Mouse (Mus musculus): Measurements from ENCODE around the gene Pml.

The Pml gene

GRCm38 (mm10) chr9:58249592-58250192, at the start of gene Pml:
Gene Pml, minus strand, starts transcription at chr9:58249786.
- peak; percentile 71 for DNase-seq (ENCODE audit: extremely low read depth, insufficient read length, low spot score)

GRCm38 (mm10) chr9:58297961-58298477, 48.4 kb upstream of the Pml start:
- no peak for DNase-seq (ENCODE audit: extremely low read depth, insufficient read length, low spot score)

GRCm38 (mm10) chr9:58297065-58297464, 47.5 kb upstream of the Pml start:
- DNase-seq (ENCODE audit: extremely low read depth, insufficient read length, low spot score): no peak

GRCm38 (mm10) chr9:58295766-58296361, 46.3 kb upstream of the Pml start:
- no peak for DNase-seq (ENCODE audit: extremely low read depth, insufficient read length, low spot score)

- DNase-seq (ENCODE audit: extremely low read depth, insufficient read length, low spot score): no peak
Observed at GRCm38 (mm10) chr9:58295345-58295744, 45.8 kb upstream of the Pml start.

GRCm38 (mm10) chr9:58294527-58294926, 44.9 kb upstream of the Pml start:
- no peak for DNase-seq (ENCODE audit: extremely low read depth, insufficient read length, low spot score)

- no peak for DNase-seq (ENCODE audit: extremely low read depth, insufficient read length, low spot score)
Observed at GRCm38 (mm10) chr9:58289901-58290300, 40.3 kb upstream of the Pml start.

GRCm38 (mm10) chr9:58289090-58289489, 39.5 kb upstream of the Pml start:
- DNase-seq (ENCODE audit: extremely low read depth, insufficient read length, low spot score): no peak

- DNase-seq (ENCODE audit: extremely low read depth, insufficient read length, low spot score): no peak
Observed at GRCm38 (mm10) chr9:58283431-58283830, 33.8 kb upstream of the Pml start.

GRCm38 (mm10) chr9:58281597-58281996, 32.0 kb upstream of the Pml start:
- DNase-seq (ENCODE audit: extremely low read depth, insufficient read length, low spot score): no peak

- peak; percentile 71 for DNase-seq (ENCODE audit: extremely low read depth, insufficient read length, low spot score)
Observed at GRCm38 (mm10) chr9:58280259-58281109, 30.9 kb upstream of the Pml start.

GRCm38 (mm10) chr9:58279780-58280179, 30.2 kb upstream of the Pml start:
- DNase-seq (ENCODE audit: extremely low read depth, insufficient read length, low spot score): no peak

- no peak for DNase-seq (ENCODE audit: extremely low read depth, insufficient read length, low spot score)
Observed at GRCm38 (mm10) chr9:58278821-58279723, 29.5 kb upstream of the Pml start.

- no peak for DNase-seq (ENCODE audit: extremely low read depth, insufficient read length, low spot score)
Observed at GRCm38 (mm10) chr9:58278313-58278712, 28.7 kb upstream of the Pml start.

- DNase-seq (ENCODE audit: extremely low read depth, insufficient read length, low spot score): no peak
Observed at GRCm38 (mm10) chr9:58276346-58276745, 26.8 kb upstream of the Pml start.

- DNase-seq (ENCODE audit: extremely low read depth, insufficient read length, low spot score): peak; percentile 75
Observed at GRCm38 (mm10) chr9:58275797-58276196, 26.2 kb upstream of the Pml start.

- peak; percentile 85 for DNase-seq (ENCODE audit: extremely low read depth, insufficient read length, low spot score)
Observed at GRCm38 (mm10) chr9:58275115-58275774, 25.7 kb upstream of the Pml start.

GRCm38 (mm10) chr9:58274626-58275025, 25.0 kb upstream of the Pml start:
- DNase-seq (ENCODE audit: extremely low read depth, insufficient read length, low spot score): no peak

- DNase-seq (ENCODE audit: extremely low read depth, insufficient read length, low spot score): no peak
Observed at GRCm38 (mm10) chr9:58274101-58274604, 24.6 kb upstream of the Pml start.

- no peak for DNase-seq (ENCODE audit: extremely low read depth, insufficient read length, low spot score)
Observed at GRCm38 (mm10) chr9:58272855-58273254, 23.3 kb upstream of the Pml start.

Data from 3134 (cell line).